Mouse (Mus musculus) left cerebral cortex, postnatal 25 days (tissue): ENCODE data around the gene Slc2a5. TPM values are rescaled to one million over a fixed set of nuclear protein-coding genes. Genes with fewer than 3 reads are reported as not detected.

ENCODE experiments used
- DNase-seq, 2 experiments: peaks; one replicate each; pipeline ENCODE4 v3.0.0; 2022; ENCODE audit warnings: low spot score in 2 of 2, mixed read lengths in 1 of 2
- intact Hi-C: fragments of 180-260 bp; cut with DNase I; formaldehyde crosslinking; loops from one replicate; pipeline ENCODE4 v1.15.1; 2025
- total RNA-seq, 2 experiments: library from RNA; stranded (reverse); gene quantifications; 2 replicates each; pipeline ENCODE4 v1.2.3; 2021

The Slc2a5 gene
- total RNA-seq: 1 to 10 TPM; 4.9 to 6.3 TPM

DNA sequence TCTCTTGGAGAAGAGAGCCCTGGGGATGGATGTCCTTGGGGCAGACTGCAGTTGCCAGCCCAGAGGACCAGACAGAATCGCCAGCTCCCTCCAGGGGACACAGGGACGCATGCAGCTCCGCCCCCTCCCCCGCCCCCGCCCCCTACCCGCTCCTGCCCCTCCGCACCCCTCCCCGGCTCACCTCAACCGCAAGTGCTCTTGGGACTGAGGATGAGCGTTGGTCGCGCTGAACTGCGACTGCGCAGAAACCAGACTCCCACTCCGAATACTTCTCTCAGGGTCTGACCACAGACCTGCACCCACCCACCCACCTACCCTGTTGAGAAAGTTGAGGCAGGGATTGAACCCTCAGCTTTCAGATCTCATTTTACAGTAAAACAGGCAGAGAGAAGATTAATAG lies at the start of gene Slc2a5:
TSS of gene Slc2a5 (plus strand) at position 229 of the 400 bp plus-strand sequence.
- intact Hi-C loops: no loop called here
- DNase-seq: no peak

- intact Hi-C loops: loop anchor here (5.0 kb wide), 1 partner anchor 33 kb away; no protein-coding TSS in a partner anchor
Observed at GRCm38 (mm10) chr4:150070136-150070535, 48.9 kb upstream of the Slc2a5 start.

DNA sequence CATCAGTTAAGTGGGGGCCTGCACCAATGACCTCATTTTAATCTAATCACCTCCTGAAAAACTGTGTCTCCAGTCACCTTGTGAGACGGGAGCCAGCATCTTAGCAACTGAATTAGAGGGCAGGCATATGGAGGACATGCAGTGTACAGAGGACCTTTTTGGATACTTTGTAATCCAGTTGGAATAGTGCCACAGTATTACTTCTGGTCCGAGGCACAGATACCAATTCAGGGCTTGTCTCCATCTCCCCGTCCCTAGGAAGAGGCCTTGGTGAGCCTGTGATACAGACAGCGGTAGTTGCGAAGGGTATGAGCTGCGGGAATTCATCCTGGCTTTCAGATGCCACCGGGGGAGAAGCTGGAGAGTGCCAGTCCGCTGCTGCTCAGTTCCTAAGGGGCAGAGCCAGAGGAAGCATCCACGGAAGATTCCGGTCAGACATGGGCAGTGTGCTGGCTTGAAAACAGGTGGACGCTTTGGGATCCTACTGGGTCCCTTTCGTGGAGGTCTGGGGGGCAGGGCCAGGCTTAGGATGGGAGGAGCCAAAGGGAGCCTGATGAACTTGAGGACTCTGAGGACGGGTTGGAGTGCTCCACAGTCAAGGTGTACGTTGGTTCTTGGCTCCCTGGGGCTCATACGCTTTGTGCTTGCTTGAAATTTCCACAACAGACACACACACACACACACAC lies 46.5 kb upstream of the Slc2a5 start:
- intact Hi-C loops: loop anchor here (5.0 kb wide), 1 partner anchor 35 kb away; no protein-coding TSS in a partner anchor
- no peak for DNase-seq

More at GRCm38 (mm10) chr4:150070136-150070535, 48.9 kb upstream of the Slc2a5 start:
- no peak for DNase-seq

DNA sequence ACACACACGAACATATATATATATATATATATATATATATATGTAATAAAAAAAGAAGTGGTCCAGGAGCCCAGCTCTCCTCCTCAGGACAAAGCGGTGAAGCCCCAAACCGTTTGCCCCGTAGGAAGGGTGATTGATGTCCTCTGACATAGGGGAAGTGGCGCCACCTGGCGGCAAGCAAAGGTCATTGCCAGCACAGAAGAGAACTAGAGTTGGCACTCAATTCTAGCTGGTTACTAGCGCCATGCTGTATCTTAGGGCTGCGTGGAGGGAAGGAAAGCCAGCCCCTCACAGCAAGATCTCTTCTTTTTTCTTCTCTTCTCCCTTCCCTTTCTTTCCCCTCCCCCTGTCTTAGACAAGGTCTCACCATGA lies 46.0 kb upstream of the Slc2a5 start:
- intact Hi-C loops: loop anchor here (5.0 kb wide), 1 partner anchor 36 kb away; no protein-coding TSS in a partner anchor
- no peak for DNase-seq

DNA sequence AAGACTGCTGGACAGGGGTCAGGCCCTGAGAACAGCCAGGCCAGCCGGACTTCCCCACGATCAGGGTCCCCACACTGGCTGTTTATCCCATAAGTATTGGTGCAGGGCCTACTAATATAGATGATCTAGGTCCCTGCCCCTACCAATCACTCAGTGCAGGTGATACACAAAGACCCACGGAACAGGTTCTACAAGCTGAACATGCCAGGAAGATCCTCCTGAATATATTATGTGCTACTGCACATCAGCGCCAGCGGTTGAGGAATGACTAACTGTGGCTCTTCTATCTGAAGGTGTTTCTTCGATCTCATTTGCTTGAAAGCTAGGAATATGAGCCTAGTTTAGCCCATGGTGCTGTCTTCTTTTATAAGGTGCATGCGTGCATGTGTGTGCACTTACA lies 43.7 kb upstream of the Slc2a5 start:
- intact Hi-C loops: no loop called here
- DNase-seq: no peak

- no peak for DNase-seq
- intact Hi-C loops: no loop called here
Observed at GRCm38 (mm10) chr4:150076147-150076546, 42.9 kb upstream of the Slc2a5 start.

GRCm38 (mm10) chr4:150078646-150079045 lies 40.4 kb upstream of the Slc2a5 start:
- intact Hi-C loops: no loop called here
- DNase-seq: no peak

- intact Hi-C loops: no loop called here
- no peak for DNase-seq
Observed at GRCm38 (mm10) chr4:150079244-150079643, 39.8 kb upstream of the Slc2a5 start.

DNA sequence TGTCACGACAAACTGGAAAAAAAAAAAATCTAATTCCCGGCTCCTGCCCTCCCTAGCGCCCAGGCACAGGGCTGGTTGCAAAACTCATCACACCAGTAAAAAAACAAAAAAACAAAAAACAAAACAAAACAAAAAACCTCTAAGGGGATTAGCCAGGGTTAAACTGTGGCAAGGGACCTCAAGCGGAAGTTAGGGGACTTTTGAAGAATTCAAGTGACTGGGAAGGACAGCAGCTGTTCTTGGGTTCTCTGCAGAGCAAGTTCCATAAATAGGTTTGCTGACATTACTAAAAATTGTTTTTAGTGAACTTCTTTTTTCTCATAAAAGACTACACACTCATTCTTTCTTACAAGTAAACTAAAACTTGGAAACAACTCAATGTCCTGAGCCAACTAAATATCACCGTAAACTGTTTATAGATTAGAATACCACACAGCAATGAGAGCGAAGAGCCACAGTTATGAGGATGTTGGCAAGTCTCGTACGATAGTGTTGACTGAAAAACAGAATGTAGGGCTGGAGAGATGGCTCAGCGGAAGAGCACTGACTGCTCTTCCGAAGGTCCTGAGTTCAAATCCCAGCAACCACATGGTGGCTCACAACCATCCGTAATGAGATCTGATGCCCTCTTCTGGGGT lies 38.6 kb upstream of the Slc2a5 start:
- no peak for DNase-seq
- intact Hi-C loops: no loop called here

DNA sequence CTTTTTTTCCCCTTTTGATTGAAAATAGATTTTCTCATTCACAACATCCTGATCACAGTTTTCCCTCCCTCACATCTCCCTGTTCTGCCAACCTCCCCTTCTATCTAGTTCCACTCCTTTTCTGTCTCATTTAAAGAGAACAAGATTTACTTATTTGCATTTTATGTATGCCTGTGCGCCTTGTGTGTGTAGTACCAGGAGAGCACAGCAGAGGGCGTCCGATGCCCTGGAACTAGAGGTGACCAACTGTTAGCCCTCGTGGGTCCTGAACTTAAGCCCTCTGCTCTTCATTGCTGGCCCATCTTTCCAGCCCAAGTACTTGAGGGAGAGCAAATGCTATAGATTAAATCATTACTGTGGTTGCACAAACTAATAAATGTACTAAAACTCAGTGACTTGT lies 33.7 kb upstream of the Slc2a5 start:
- no peak for DNase-seq
- intact Hi-C loops: no loop called here

DNA sequence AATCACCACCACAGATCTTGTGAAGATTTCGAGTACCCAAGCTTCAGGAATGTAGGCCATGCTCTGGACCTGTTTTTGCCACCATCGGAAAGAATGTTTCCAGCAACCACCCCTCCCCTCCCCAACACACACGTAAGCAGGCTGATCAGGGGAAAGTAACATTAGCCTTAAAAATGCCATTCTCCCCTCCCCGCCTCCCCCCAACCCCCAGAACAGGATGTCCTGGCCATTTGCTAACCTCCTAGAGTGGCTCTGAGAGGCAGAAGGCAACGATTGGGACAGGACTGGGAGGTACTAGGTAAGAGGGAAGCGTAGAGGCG lies 32.3 kb upstream of the Slc2a5 start:
- intact Hi-C loops: no loop called here
- DNase-seq: no peak

DNA sequence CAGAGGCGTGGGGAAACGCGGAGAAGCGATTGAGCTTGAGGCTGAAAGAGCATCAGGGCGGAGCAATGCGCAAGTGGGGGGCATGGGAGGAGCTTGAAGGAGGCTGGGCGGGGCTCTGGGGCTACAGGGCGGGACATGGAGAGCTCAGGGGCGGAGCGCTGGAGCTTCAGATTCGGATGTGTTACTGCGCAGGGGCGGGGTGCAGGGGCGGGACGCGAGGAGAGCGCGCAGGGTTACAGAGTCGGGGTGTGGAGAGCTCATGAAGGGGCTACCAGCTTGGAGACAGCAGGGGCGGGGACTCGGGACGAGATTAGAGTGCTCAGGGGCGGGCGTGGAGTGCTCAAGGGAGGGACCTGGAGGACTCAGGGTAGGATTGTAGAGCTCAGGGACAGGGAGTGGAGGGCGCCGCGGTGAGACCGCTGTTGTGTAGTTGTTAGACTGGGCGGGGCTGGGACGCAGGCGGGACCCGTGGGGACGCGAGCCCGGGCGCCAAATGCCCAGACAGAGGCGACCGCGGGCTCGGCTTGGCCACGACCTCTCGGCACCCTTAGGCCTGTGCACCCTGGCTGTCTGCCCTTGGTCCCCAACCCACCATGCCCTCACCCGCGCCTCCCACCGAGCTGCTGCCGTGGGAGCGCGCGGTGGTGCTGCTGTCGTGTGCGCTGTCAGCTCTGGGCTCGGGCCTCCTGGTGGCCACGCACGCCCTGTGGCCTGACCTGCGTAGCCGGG lies 31.8 kb upstream of the Slc2a5 start, which contains the start of gene Gpr157:
TSS of gene Gpr157 (plus strand) at position 205 of the 729 bp plus-strand sequence.
- intact Hi-C loops: no loop called here
- DNase-seq: peak; percentile 81 to 92

DNA sequence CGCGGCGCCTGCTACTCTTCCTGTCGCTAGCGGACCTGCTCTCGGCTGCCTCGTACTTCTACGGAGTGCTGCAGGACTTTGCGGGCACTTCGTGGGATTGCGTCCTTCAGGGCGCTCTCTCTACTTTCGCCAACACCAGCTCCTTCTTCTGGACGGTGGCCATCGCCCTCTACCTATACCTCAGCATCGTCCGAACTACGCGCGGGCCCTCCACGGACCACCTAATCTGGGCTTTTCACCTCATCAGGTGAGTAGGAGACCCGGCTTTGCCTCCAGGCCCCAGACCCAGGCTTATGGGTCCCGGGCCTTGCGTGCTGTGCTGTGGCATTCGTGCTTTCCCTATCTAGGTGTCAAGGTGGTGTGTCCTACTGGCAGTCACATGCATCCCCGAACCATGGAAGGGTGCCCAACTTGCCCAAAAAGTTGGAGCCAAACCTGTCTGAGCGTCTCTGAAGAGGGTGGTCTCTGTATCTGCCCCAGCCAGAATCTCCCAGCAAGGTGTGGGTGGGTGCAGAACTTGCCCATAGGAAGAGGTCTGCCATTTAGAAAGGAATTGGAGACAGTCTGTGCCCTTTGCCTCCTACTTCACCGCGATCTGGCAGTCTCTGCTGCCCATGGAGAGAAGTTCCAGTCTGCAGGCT lies 31.1 kb upstream of the Slc2a5 start:
- intact Hi-C loops: no loop called here
- no peak for DNase-seq

GRCm38 (mm10) chr4:150089121-150089520 lies 30.0 kb upstream of the Slc2a5 start:
- no peak for DNase-seq
- intact Hi-C loops: no loop called here

GRCm38 (mm10) chr4:150091887-150092582 lies 27.0 kb upstream of the Slc2a5 start:
- intact Hi-C loops: no loop called here
- DNase-seq: no peak

DNA sequence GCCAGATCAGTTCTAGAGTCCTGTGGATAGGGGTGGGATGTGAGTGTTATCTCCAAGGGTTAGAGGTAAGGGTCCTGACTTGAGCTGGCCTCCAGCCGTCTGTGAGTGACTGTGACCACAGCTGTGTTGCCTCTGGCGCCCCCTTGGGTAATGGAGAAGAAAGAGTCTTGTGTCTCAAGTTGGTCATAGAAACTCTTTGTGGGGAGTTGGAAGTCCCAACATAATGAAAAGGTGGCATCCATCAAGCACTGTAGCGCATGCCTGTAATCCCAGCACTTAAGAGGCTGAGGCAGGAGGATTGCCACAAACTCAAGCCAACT lies 26.5 kb upstream of the Slc2a5 start:
- intact Hi-C loops: no loop called here
- no peak for DNase-seq

DNA sequence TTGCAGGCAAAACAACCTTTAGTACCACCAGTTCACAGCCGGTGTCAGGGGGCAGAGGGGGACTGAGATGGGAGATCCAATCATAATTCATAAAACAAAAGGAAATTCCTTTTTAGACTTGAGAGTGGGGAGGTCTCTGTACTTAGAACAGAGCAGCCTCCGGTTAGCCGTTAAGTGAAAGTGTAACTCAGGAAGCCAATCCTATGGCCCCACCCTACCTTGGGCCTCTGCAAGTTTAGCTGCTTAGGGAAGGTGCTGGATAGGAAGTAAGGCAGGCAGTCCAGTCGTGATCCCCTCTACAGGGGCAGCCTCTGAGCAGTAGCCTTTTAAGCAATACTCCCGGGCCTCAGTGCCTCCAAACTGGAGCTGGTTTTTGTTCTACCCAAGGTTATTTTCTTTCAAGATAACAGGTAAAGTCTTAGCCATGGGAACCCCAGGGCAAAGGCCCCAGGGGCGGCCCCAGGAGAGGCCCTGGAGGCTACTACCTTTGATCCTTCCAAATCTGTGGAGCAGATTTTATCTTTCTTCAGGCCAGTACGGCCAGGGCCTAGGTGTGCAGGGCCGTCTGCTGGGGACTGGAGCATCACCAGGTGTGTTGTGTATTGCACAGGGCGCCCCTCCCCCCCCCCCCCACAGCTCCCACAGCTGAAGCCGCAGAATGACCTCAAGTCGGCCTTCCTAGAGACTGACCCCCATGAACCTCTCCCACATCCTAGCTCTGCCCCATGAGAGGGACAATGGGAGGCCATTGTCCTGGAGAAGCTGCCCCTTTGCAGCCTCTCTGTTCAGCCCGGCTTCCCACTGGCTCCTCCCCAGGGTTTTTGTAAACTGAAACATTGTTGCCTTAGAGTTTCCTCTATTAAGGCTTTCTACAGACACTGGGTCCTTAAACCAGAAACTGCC lies 25.3 kb upstream of the Slc2a5 start:
- no peak for DNase-seq
- intact Hi-C loops: no loop called here

- intact Hi-C loops: no loop called here
- DNase-seq: no peak
Observed at GRCm38 (mm10) chr4:150094463-150094789, 24.7 kb upstream of the Slc2a5 start.

GRCm38 (mm10) chr4:150096309-150096708 lies 22.8 kb upstream of the Slc2a5 start:
- no peak for DNase-seq
- intact Hi-C loops: loop anchor here (5.0 kb wide), 1 partner anchor 289 kb away; no protein-coding TSS in a partner anchor
